Mouse (Mus musculus) neural tube, embryonic 14.5 days (tissue): Measurements from ENCODE around the gene Clic5. TPM values are rescaled to one million over a fixed set of nuclear protein-coding genes. Genes with fewer than 3 reads are reported as not detected.
"Not testable (repeated sequence)": the region's sequence is repeated elsewhere in the genome, so short reads cannot be mapped to it uniquely, and the experiment has no call there.

Experiments used
- ATAC-seq: fragments of 200-750 bp; cut with Nextera tagmentation; 2 replicates; pipeline ENCODE4 v1.8.0; 2017; ENCODE audit warnings: low read depth, mild to moderate bottlenecking, moderate TSS enrichment, moderate library complexity
- H3K27ac ChIP-seq: fragments of 300-500 bp; sonication (generic); 2 replicates; pipeline ENCODE4 v1.5.1; 2014; ENCODE audit warnings: low read depth, mild to moderate bottlenecking, control low read depth, low read length, moderate library complexity, mixed read lengths
- H3K27me3 ChIP-seq: fragments of 300-500 bp; sonication (generic); 2 replicates; pipeline ENCODE4 v1.6.1; 2014; ENCODE audit warnings: low read length; ENCODE audit not compliant: control insufficient read depth, insufficient read depth
- H3K36me3 ChIP-seq: fragments of 300-500 bp; sonication (generic); 2 replicates; pipeline ENCODE4 v1.6.1; 2014; ENCODE audit warnings: low read length, mixed read lengths; ENCODE audit not compliant: control insufficient read depth, insufficient read depth
- H3K4me1 ChIP-seq: fragments of 300-500 bp; sonication (generic); 2 replicates; pipeline ENCODE4 v1.6.1; 2014; ENCODE audit warnings: low read length; ENCODE audit not compliant: control insufficient read depth, insufficient read depth
- H3K4me2 ChIP-seq: fragments of 300-500 bp; sonication (generic); 2 replicates; pipeline ENCODE4 v1.6.1; 2014; ENCODE audit warnings: mild to moderate bottlenecking, low read depth, low read length, control low read depth
- H3K4me3 ChIP-seq: fragments of 300-500 bp; sonication (generic); 2 replicates; pipeline ENCODE4 v1.5.1; 2014; ENCODE audit warnings: low read depth, low read length, control low read depth, mixed read lengths
- H3K9ac ChIP-seq: fragments of 300-500 bp; sonication (generic); replicated peaks from 2 replicates; pipeline ENCODE4 v1.6.1; 2014; ENCODE audit warnings: low read depth, mild to moderate bottlenecking, control low read depth, low read length, mixed read lengths
- H3K9me3 ChIP-seq: fragments of 300-500 bp; sonication (generic); 2 replicates; pipeline ENCODE4 v1.6.1; 2016; ENCODE audit warnings: low read length; ENCODE audit not compliant: control insufficient read depth
- WGBS: fragments of 180-500 bp; shearing (Covaris S2); extraction: QIAGEN DNeasy Blood & Tissue Kit; methylation state at CpG from one replicate; pipeline ENCODE4 v1.1.7; 2014; 5-methylcytosine and 5-hydroxymethylcytosine counted together
- polyA plus RNA-seq: library from polyadenylated mRNA; unstranded; fragments of >200 nt; fragmentation: Nextera tagmentation; extraction: Ambion mirVana; gene quantifications from 2 replicates; pipeline ENCODE4 v1.2.1, GENCODE M21; 2014

Clic5 gene
- polyA plus RNA-seq, 1 experiment from 2014 or later: 0.35 TPM

DNA sequence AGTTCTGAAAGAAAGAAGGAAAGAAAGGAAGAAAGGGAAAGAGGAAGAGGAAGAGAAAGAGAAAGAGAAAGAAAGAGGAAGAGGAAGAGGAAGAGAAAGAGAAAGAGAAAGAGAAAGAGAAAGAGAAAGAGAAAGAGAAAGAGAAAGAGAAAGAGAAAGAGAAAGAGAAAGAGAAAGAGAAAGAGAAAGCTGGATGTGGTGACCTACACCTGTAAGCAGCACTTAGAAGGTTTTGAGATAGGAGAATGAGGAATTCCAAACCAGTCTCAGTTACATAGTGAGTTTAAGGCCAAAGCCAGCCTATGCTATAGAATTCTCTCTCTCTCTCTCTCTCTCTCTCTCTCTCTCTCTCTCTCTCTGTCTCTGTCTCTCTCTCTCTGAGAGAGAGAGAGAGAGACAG lies 847 bp upstream of the Clic5 start:
- peaks cover 11% of the 10 kb centered on the region for H3K27me3 ChIP-seq
- not testable (repeated sequence) for H3K4me1 ChIP-seq, H3K9me3 ChIP-seq, H3K4me3 ChIP-seq, ATAC-seq, H3K9ac ChIP-seq, H3K27ac ChIP-seq, H3K4me2 ChIP-seq, H3K36me3 ChIP-seq

DNA sequence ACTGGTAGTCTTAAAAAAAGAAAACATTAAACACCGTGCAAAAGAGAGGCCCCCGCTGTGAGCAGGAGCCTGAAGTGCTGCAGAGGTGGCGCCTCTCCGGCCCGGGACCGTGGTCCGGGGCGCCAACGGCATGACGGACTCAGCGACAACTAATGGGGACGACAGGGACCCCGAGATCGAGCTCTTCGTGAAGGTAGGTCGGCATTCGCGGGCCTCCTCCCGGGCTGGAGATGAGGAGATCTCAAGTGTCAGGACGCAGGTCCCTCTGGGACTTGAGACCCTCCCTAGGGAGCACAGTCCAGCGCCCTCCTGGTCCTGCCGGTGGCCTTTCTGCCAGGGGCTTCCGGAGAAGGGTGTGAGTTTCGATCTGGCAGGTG lies 373 bp downstream of the Clic5 start:
- Histone ChIP-seq H3K4me3 (peak overlapping the region; percentile 30), H3K4me1 (peaks cover 10% of the 10 kb centered on the region), H3K27me3 (peaks cover 11% of the 10 kb centered on the region), H3K27ac (no peak overlapping the region), H3K36me3 (no peaks in the 10 kb centered on the region), H3K4me2 (peak overlapping the region; percentile 67), H3K9ac (0 out of 2 replicates have a peak overlapping the region, but pooled peaks have one; percentile 21), H3K9me3 (no peaks in the 10 kb centered on the region)
- ATAC-seq: no peak
- under 1% methylated on average over 24 of the region's 24 CpGs for WGBS

DNA sequence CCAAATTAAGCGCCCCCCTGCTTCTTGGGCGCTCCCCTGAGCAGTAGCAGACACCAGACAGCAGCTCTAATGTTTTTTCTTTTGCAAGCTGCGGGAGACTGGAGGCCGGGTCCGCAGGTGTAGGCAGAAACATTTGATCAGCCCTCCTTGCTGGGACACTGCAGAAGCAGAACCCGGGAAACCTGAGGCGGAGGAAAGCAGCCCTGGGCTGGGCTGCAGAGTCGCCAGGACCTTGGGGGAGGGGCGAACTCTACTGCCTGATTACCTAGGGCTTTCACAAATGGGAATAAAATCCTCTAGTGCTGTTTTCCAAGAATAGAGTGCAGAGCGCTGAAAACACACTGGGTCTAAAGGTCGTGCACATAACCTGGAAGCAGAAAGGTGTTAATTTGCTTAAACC lies 1.3 kb downstream of the Clic5 start:
- no peak overlapping the region for H3K27ac ChIP-seq
- WGBS: 2% methylated on average over 11 of the region's 11 CpGs
- no peaks in the 10 kb centered on the region for H3K9me3 ChIP-seq
- H3K36me3 ChIP-seq: no peaks in the 10 kb centered on the region
- H3K4me3 ChIP-seq: no peak overlapping the region
- peaks cover 11% of the 10 kb centered on the region for H3K27me3 ChIP-seq
- H3K4me1 ChIP-seq: peaks cover 10% of the 10 kb centered on the region
- peak overlapping the region; percentile 22; the same call in 1 of the 2 replicates for H3K4me2 ChIP-seq
- ATAC-seq: no peak
- H3K9ac ChIP-seq: no peak overlapping the region

DNA sequence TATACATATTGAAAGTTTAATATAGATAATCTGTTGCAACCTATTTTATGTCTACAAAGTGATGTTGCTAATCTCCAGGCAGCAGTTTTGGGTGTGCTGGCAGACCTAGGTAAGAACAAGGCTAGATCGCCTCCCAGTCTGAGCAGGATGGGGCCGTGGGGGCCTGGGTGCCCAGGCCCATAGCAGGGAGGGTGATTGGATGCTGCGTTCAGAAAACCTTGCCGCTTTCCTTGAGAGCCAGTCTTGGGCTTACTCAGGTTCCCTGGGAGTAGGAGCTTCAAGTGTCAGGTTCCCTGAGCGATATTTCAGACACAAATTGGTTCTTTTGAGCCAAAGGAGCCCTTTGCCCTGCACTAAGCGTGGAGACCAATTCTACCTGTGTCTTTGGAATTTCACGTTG lies 1.9 kb downstream of the Clic5 start:
- Histone ChIP-seq H3K36me3 (no peaks in the 10 kb centered on the region), H3K9me3 (no peaks in the 10 kb centered on the region), H3K4me1 (peaks cover 10% of the 10 kb centered on the region), H3K27me3 (peaks cover 11% of the 10 kb centered on the region), H3K4me3 (no peak overlapping the region), H3K27ac (no peak overlapping the region), H3K9ac (no peak overlapping the region), H3K4me2 (no peak overlapping the region)
- WGBS: 57% methylated on average over 7 of the region's 7 CpGs
- ATAC-seq: no peak

DNA sequence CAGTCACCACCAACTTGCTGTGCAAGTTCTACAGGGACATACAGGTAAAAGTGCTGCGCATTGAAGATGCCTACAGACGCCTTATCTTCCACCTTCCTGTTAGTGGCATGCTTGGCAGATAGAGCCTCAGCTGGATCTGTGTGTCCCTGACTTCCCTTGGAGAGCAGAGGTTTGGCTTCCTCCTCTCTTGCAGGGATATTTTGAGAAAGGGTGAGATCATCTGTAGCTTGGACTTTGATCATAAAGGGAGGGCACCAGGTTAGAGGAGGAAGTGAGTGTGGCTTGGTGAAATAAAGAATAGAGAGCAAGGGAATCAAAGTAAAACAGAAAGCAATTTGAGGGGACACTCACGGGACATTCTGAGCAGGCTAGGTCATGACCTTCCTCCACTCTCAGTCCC lies 4.6 kb downstream of the Clic5 start:
- 83% methylated on average over 3 of the region's 3 CpGs for WGBS
- no peaks in the 10 kb centered on the region for H3K36me3 ChIP-seq
- ATAC-seq: no peak
- H3K27me3 ChIP-seq: peaks cover 11% of the 10 kb centered on the region
- no peak overlapping the region for H3K27ac ChIP-seq
- no peak overlapping the region for H3K4me3 ChIP-seq
- H3K9me3 ChIP-seq: no peaks in the 10 kb centered on the region
- no peak overlapping the region for H3K4me2 ChIP-seq
- peaks cover 10% of the 10 kb centered on the region for H3K4me1 ChIP-seq
- H3K9ac ChIP-seq: no peak overlapping the region

DNA sequence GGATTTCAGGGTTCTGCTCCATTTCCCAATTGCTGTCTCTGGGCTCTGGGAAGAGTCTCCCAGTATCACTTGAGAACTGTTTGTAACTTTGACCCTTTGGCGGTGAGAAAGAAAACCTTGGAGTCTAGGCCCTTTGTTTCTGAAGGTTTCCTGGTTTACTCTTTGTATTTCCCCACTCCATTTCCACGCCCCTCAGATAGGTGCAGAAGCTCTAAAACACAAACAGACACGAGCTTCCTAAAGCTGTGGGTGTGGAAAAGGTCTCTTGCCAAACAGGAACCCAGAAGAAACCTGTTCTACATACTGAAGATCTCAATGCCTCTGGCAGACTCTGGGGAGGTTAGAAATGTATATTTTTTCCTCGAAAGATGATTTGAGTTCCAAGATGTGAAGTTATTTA lies 10.8 kb downstream of the Clic5 start:
- 79% methylated on average over 4 of the region's 4 CpGs for WGBS
- no peaks in the 10 kb centered on the region for H3K36me3 ChIP-seq
- no peak for ATAC-seq

DNA sequence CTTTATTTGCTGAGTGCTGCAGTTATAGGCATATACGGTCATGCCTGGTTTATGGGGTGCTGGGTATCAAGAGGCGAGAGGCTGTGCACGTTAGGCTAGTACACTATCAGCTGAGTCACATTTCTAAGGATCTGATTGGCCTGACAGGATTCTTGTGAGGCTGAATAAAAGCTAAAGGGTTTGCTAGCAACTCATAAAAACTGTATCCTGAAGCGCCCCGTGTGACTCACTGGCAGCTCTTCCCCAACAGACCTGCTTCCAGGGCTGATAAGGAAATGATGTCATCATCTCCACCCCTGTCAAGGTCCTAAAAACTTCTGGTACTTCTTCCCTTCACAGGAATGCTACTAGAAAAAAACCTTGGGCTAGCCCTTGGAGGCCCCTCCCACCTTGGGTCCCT lies 14.6 kb downstream of the Clic5 start:
- Histone ChIP-seq H3K36me3 (no peaks in the 10 kb centered on the region), H3K27me3 (no peaks in the 10 kb centered on the region), H3K9ac (no peak overlapping the region), H3K4me3 (no peak overlapping the region), H3K4me2 (no peak overlapping the region), H3K4me1 (no peaks in the 10 kb centered on the region), H3K9me3 (no peaks in the 10 kb centered on the region), H3K27ac (no peak overlapping the region)
- 89% methylated on average over 5 of the region's 5 CpGs for WGBS
- ATAC-seq: no peak

More for the DNA sequence above, 10.8 kb downstream of the Clic5 start:
- Histone ChIP-seq H3K27me3 (no peaks in the 10 kb centered on the region), H3K27ac (no peak overlapping the region), H3K9ac (no peak overlapping the region), H3K9me3 (no peaks in the 10 kb centered on the region), H3K4me3 (no peak overlapping the region), H3K4me2 (no peak overlapping the region), H3K4me1 (no peaks in the 10 kb centered on the region)

DNA sequence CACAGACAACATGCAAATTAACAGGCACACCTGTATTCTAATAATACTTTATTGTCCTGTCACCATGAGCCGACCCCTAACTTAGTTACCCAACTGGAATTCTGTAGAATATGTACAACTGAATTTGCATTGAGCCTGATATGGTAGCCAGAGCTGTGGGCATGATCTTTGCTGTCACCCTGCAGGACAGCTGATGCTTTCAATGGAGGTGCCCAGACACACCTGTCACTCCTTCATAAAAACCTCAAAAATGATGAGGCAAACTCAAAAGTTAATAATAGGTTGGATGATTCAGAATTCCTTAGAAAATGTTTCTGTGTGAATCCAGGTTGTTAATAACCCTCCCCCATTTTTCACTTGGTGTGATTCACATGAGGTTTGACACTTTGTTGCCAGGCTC lies 16.4 kb downstream of the Clic5 start:
- Histone ChIP-seq H3K4me3 (no peak overlapping the region), H3K27me3 (no peaks in the 10 kb centered on the region), H3K4me1 (no peaks in the 10 kb centered on the region), H3K36me3 (no peaks in the 10 kb centered on the region), H3K27ac (no peak overlapping the region), H3K4me2 (no peak overlapping the region), H3K9me3 (no peaks in the 10 kb centered on the region), H3K9ac (no peak overlapping the region)
- no peak for ATAC-seq
- WGBS: 86% methylated on average over 1 of the region's 1 CpGs

DNA sequence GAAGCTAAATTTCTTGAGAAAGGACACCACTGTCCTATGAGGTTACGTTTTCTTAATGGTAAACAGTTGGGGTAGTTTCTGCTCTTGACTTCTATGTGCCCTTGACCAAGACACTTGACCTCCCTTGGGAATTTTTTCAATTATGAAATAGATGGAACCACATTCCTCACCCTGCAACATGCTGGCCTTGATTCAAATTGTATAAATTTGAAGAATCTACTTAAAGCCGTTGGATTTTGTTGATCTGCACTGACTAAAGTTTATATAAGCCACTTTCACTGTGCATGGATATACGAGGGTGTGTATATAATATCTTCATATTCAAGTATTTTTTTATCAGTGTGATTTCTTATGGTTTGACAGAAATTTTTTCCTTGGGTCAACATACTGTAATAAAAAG lies 17.2 kb downstream of the Clic5 start:
- Histone ChIP-seq H3K4me2 (no peak overlapping the region), H3K4me3 (no peak overlapping the region), H3K4me1 (no peaks in the 10 kb centered on the region), H3K27me3 (no peaks in the 10 kb centered on the region), H3K27ac (no peak overlapping the region), H3K36me3 (no peaks in the 10 kb centered on the region), H3K9ac (no peak overlapping the region), H3K9me3 (no peaks in the 10 kb centered on the region)
- no peak for ATAC-seq
- WGBS: 82% methylated on average over 3 of the region's 3 CpGs

DNA sequence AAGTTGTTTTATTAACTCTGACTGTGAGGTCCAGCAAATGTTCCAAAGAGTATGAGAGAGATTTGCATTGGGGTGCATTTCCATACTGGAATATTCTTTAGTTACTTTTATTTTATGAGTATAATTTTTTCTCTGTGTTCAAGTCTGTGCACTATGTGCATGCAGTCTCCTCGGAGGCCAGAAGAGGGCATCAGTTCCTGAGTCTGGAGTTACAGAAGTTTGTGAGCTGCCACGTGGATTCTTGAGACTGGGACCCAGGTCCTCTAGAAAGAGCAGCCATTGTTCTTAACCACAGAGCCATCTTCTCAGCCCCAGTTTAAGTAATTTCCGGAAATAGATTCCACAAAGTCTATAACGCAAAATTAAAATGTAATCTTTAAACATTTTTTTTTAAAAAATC lies 20.5 kb downstream of the Clic5 start:
- H3K36me3 ChIP-seq: no peaks in the 10 kb centered on the region
- no peak overlapping the region for H3K4me3 ChIP-seq
- H3K27me3 ChIP-seq: no peaks in the 10 kb centered on the region
- 81% methylated on average over 4 of the region's 4 CpGs for WGBS
- H3K9ac ChIP-seq: no peak overlapping the region
- no peaks in the 10 kb centered on the region for H3K9me3 ChIP-seq
- ATAC-seq: no peak
- H3K27ac ChIP-seq: no peak overlapping the region
- no peak overlapping the region for H3K4me2 ChIP-seq
- H3K4me1 ChIP-seq: no peaks in the 10 kb centered on the region
